Mouse (Mus musculus) bone marrow macrophage, adult 2 months (primary cell): ENCODE measurements around the gene Tk1. TPM values are rescaled to one million over a fixed set of nuclear protein-coding genes. Genes with fewer than 3 reads are reported as not detected.

Experiments used
- H3K27ac ChIP-seq: 2 replicates; pipeline ENCODE4 v1.5.1; 2012; ENCODE audit warnings: low read depth, low read length; ENCODE audit not compliant: insufficient read depth
- H3K4me1 ChIP-seq: 2 replicates; pipeline ENCODE4 v1.6.1; 2012; ENCODE audit warnings: low read length; ENCODE audit not compliant: control insufficient read depth, insufficient read depth
- H3K4me3 ChIP-seq: 2 replicates; pipeline ENCODE4 v1.5.1; 2012; ENCODE audit warnings: mild to moderate bottlenecking, low read length, moderate library complexity; ENCODE audit not compliant: insufficient read depth
- CTCF ChIP-seq: IDR thresholded peaks from 2 replicates; pipeline ENCODE4 v1.5.1; 2012; ENCODE audit warnings: low read depth, mild to moderate bottlenecking, low read length, moderate library complexity
- POLR2A ChIP-seq: IDR thresholded peaks from 2 replicates; pipeline ENCODE4 v1.6.1; 2012; ENCODE audit warnings: mild to moderate bottlenecking, low read depth, low read length, borderline replicate concordance
- polyA plus RNA-seq: library from polyadenylated mRNA; stranded (reverse); fragments of >200 nt; gene quantifications from 2 replicates; pipeline ENCODE4 v1.2.4, GENCODE M21; 2012; ENCODE audit not compliant: missing spikeins, insufficient read depth, insufficient read length

The Tk1 gene
- polyA plus RNA-seq, 1 experiment: 70.1 TPM

DNA sequence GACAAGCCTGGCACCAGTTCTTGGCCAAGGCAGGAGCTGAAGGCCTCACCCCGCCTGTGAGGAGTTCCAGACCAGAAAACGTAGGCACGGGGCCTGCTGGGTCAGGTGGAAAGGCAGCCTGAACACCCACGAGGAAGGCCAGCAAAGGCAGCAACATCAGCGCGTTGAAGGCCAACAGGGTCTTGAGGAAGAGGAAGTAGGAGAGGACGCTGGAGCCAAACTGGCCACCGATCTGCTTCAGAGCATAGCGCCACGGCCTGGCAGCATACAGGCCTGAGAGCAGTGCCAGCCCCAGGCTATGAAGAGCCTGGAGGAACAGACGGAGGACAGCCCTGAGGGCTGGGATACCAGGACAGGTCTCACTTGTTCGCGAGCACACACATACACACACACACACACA, 50.4 kb downstream of the Tk1 start:
- TF ChIP-seq POLR2A (no peak), CTCF (no peak)
- H3K4me3 ChIP-seq: no peak overlapping the region
- H3K4me1 ChIP-seq: peaks cover 22% of the 10 kb centered on the region
- peak overlapping the region; percentile 13 for H3K27ac ChIP-seq

DNA sequence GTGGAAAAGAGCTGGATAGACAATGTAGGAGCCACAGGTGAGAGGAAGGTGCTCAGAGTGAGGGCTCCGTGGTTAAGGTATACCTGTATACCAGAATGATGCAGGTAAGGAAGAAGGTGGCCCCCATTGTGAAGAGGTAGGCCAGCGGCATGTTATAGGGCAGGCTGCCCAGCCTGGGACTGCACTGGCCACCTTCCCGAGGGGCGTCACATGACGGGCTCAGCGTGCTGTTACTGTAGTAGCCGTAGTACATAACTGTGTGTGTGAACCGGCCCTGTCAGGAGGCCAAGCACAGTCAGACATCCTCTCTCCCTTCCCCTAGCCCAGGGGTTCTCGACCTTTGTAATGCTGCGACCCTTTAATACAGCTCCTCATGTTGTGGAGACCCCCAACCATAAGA, 51.0 kb downstream of the Tk1 start:
- Histone ChIP-seq H3K4me3 (no peak overlapping the region), H3K27ac (no peak overlapping the region), H3K4me1 (peaks cover 22% of the 10 kb centered on the region)
- no peak for TF ChIP-seq POLR2A
- no peak for TF ChIP-seq CTCF

DNA sequence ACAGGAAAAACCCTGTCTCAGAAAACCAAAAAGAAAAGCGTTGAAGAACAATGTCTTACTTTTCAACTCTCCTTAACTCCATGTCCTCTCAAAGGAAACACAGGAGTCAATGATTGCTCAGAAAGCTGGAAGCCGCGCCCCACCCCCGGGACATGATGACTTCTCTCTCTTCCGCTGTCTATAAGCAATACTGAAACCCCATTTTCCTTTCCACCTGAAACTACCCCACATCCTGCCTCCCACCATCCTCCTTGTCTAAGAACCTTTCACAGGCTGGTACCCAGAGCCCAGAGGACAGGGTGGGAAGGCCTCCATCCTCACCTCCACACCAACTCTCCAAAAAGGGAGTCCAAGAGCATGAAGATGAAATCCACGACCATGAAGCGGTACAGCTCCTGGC, 53.5 kb downstream of the Tk1 start:
- no peak overlapping the region for H3K27ac ChIP-seq
- TF ChIP-seq CTCF (no peak), POLR2A (no peak)
- H3K4me1 ChIP-seq: peaks cover 19% of the 10 kb centered on the region
- no peak overlapping the region for H3K4me3 ChIP-seq

DNA sequence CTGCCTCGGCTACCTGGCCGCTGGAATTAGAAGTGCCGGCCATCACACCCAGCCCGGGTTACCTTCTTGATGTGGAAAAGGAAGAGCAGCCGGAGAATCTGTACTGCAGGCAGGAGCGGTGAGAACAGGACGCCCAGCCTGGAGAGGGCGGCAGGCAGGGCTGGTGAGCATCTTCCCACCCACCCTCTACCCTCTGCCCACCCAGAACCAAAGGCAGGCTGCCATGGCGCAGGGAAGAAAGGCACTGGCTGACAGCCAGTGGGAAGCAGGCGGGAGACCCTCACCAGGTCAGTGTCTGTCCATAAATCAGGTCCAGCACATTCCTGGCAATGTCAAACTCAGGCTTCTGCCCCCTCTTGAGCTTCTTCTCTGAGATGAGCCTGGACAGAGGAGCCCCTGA, 55.5 kb downstream of the Tk1 start:
- Histone ChIP-seq H3K27ac (no peak overlapping the region), H3K4me1 (peaks cover 13% of the 10 kb centered on the region), H3K4me3 (no peak overlapping the region)
- TF ChIP-seq POLR2A (no peak), CTCF (no peak)

DNA sequence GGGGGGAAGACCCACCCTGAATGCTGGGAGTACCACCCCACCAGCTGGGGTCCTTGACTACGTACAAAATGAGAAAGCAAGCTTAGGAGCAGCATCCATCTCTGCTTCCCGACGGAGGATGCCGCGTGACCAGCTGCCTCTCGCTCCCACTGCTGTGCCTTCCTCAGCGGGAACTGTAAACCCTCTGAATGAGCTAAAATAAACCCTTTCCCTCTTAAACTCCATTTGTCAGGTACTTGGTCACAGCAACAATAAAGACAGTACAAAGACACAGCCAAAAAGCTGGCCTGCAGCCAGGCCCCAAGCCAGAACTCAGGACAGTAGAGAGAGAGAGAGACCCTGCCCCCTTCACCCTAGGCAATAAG, 56.2 kb downstream of the Tk1 start:
- no peak overlapping the region for H3K4me3 ChIP-seq
- H3K4me1 ChIP-seq: peaks cover 10% of the 10 kb centered on the region
- H3K27ac ChIP-seq: no peak overlapping the region
- TF ChIP-seq CTCF: 0 out of 2 replicates have a peak, but pooled peaks have one; percentile 7
- TF ChIP-seq POLR2A: no peak

DNA sequence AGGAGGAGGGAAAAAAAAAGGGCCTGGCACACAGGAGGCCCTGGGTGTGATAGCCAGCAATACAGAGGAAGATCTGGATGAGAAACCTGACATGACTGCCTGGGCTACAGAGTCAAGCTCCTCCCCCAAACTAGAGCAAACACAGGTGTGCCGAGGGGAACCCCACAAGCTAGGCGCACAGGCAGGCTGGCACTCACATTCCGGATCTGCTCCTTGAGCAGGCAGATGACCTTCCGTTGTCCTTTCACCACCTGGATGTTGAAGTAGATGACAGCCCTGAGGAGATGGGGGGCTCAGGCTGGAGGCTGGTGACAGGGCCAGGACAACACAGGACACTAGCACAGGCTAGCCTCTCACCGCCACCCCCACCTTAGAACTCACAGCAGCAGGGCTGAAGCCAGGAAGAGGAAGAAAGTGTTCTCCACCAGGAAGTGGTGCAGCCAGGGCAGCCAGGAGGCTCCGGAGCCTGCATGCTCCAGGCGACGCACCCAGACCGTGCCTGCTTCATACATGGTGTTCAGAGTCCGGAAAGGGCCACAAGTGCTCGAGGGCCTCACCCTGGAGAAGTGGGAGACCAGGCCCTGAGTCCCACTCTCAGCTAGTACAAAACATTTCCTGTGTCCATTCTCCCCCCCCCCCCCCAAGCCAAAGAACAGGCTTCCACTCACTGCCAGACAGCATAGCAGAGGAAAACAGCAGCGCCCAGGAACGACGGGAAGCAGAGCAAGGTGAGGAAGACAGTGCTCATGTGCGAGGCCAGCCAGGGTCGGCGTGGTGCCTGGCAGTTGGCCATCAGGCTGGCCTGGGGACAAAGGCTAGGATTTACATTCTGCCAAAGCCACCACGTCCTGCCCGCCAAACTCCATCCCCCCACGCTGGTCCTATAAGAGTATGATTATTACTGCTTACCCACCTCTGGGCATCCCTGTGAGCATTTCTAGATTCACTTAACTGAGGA, 56.9 kb downstream of the Tk1 start:
- Histone ChIP-seq H3K27ac (no peak overlapping the region), H3K4me3 (no peak overlapping the region), H3K4me1 (peaks cover 10% of the 10 kb centered on the region)
- TF ChIP-seq POLR2A (no peak), CTCF (no peak)

DNA sequence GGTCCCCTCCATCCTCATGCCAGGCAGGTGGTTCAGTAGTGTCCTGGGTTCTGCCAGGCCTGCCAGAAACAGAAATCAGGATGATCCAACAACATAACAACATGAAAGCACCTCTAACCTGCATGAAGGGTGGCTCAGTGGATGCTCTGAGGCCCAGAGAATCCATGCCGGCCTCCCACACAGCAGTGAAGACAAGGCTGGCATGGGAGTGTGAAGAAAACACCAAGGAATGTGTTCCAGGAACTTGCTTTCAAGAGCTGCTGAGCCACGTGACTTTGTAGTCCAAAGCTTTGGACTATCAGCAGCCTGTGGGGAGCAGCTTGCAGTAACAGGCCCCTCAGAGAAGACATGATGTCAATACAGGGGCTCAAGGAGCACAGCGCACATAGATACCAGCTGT, 59.6 kb downstream of the Tk1 start:
- TF ChIP-seq CTCF (no peak), POLR2A (no peak)
- Histone ChIP-seq H3K27ac (no peak overlapping the region), H3K4me1 (peaks cover 10% of the 10 kb centered on the region), H3K4me3 (no peak overlapping the region)

Other genes starting within 250 kb of the Tk1 start
- gene Tnrc6c, start 171.8 kb downstream of the Tk1 start, polyA plus RNA-seq: 16.4 and 16.9 TPM in 2 replicates
- gene Tmc8, start 44.0 kb downstream of the Tk1 start, polyA plus RNA-seq: 2.1 and 2.7 TPM in 2 replicates
- 16.7 and 36.7 TPM in 2 replicates for gene Tmc6, start 43.9 kb downstream of the Tk1 start, polyA plus RNA-seq
- gene 6030468B19Rik, start 28.4 kb downstream of the Tk1 start, polyA plus RNA-seq: not detected in 2 replicates
- gene Gm20708, start 16.4 kb downstream of the Tk1 start, polyA plus RNA-seq: 4.0 and 5.0 TPM in 2 replicates
- gene Syngr2, start 16.4 kb downstream of the Tk1 start, polyA plus RNA-seq: 183 and 189 TPM in 2 replicates
- 3.5 and 9.9 TPM in 2 replicates for gene Afmid, start 168 bp downstream of the Tk1 start, polyA plus RNA-seq
- gene Birc5, start 23.2 kb upstream of the Tk1 start, polyA plus RNA-seq: 97.3 and 103 TPM in 2 replicates
- gene Tmem235, start 34.7 kb upstream of the Tk1 start, polyA plus RNA-seq: not detected in 2 replicates
- 2.8 and 4.5 TPM in 2 replicates for gene Tha1, start 47.4 kb upstream of the Tk1 start, polyA plus RNA-seq
- gene Socs3, start 144.0 kb upstream of the Tk1 start, polyA plus RNA-seq: 6.9 and 7.1 TPM in 2 replicates
- gene Pgs1, start 160.2 kb upstream of the Tk1 start, polyA plus RNA-seq: 35.4 and 37.1 TPM in 2 replicates